Mouse (Mus musculus) left cerebral cortex, postnatal 36 days (tissue): Measurements from ENCODE around the gene Samd4b. TPM values are rescaled to one million over a fixed set of nuclear protein-coding genes. Genes with fewer than 3 reads are reported as not detected.
"Not testable (repeated sequence)": the region's sequence is repeated elsewhere in the genome, so short reads cannot be mapped to it uniquely, and the experiment has no call there.

ENCODE experiments used
- DNase-seq, 2 experiments: peaks; one replicate each; pipeline ENCODE4 v3.0.0; 2021 to 2022; ENCODE audit warnings: low spot score in 2 of 2, mixed read lengths in 1 of 2
- intact Hi-C: fragments of 180-260 bp; cut with DNase I; formaldehyde crosslinking; loops from one replicate; pipeline ENCODE4 v1.15.1; 2025
- total RNA-seq, 2 experiments: library from RNA; stranded (reverse); gene quantifications; 2 replicates each; pipeline ENCODE4 v1.2.3; 2021

Gene Samd4b
- total RNA-seq, 2 experiments from 2014 or later: 68.7 to 68.8 TPM

DNA sequence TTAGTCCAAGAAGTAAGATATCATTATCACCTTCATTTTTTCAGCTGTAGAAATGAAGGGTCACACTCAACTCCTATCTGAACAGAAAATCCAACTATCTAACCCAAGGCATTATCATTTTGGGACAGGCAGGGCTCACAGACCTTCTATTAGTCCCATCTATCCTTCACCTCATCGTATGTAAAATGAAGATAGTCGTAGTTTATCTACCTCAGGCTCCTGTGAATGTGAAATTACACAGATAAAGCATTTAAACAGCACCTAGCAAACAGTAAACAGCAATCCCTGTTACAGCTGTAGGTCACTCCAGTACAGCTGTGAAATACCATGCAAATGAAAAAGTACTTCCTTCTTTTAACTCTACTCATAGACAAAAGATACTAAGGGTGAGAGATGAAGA is 165.7 kb downstream of the Samd4b start:
- DNase-seq: no peak
- intact Hi-C loops: no loop called here

DNA sequence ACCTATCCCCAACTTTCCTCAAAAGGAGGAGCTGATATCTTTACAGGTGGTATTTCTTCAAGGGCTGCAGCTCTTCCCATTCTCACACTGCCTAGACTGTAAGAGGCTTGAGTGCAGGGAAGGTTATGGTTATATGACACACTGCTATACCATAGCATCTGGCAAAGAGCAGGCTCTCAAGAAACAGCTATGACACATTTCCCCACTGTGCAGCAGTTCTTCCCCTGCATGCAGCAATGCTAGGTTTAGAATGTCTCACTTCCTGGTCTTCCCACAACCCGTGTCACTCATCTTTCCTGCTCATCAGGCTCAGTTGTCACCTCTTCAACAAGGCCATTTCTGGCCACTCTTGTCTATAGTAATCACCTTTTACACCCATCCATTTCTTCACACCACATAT is 167.4 kb downstream of the Samd4b start:
- DNase-seq: no peak
- intact Hi-C loops: no loop called here

DNA sequence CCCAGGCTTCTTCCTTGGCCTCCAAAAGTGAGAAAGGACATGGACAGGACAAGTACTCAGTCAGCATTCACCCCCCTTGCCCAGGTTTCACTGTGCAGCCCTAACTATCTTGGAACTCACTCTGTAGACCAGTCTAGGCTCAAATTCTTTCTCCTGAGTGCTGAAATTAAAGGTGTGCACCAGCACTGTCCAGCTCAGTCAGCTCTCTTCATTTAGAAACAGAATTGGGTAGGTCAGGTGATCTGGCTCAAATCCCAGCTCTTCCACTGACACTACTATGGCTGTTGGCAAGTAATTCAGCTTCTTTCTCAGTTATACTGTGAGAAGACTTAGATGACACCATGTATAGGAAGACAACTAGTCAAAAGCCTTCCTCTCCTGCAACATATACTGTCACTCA is 170.2 kb downstream of the Samd4b start:
- intact Hi-C loops: no loop called here
- DNase-seq: no peak

DNA sequence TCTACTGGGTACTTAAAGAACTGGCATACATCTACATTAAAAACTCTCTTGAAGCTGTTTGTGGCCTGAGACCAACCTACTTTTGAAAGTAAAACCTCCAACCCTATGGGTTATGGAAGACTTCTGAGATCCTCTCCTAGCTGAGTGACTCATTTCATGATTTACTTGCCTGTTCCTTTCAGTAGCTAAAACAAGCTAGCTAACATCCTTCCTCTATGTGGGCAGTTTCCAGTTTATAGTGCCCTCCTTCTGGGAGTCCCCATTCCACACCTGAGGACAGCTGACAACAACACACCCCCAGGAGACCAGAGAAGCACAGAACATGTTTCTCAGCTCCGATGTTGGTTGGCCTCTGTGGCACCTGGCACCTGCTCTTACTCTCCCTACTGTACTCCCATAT is 174.9 kb downstream of the Samd4b start:
- intact Hi-C loops: no loop called here
- no peak for DNase-seq

DNA sequence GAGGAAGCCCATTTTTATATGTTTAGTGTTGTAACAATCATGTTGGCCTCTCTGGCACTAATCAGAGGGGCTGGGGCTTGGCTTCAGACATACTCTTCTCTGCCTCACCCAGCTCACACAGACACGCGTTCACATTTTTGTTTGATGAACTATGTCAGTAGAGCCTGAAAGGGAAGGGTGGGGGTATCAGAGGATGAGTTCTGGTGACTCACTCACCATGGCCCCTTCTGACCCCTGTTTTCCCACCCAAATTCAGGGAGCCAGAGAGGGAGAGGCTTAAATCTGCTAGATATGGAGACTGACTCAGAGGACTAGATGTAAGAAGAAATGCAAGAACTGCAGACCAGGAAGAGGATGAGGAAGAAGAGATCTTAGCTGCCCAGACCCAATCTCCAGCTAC is 178.5 kb downstream of the Samd4b start:
- intact Hi-C loops: no loop called here
- DNase-seq: no peak

DNA sequence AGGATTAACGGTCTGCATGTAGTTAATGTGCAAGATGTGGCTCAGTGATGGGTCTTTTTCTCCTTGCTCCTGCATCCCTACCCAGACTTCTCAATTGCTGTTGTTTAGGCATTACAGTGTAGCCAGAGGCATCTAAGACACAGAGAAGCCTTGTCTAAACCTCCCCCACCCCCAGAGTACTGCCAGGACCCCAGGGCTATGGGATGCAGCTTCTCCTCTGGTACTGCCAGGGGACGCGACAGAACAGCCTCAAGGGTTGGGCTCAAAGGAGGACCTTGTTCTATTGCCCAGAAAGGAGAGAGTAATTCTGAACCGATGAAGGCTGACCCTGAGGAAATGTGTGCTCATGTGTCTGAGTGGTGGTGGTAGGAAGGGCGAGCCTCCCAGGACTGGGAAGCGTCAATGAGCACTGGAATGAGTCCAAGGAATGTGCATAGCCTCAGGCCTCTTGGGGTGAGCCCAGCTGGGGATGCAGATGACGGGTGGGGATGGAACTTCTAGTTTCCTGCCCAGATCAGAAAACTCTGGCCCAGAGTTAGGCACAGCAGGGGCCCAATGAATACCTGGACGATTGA is 179.8 kb downstream of the Samd4b start:
- DNase-seq: no peak
- intact Hi-C loops: no loop called here

DNA sequence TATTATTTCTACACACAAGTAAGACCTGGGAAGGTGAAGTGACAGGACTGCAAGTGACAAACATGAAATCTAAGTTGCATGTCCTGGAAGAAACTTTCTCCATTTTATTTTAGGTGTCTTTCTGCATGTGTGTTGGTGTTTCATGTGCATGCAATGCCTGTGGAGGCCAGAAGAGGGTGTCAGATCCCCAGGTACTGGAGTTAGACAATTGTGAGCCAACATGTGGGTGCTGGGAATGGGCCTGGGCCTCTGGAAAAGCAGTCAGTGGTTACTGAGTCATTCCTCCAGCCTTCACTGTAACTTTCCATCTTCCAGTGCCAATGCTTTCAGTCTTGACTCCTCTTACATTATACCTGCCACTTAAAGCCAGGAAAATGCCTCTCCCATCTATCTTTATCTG is 180.6 kb downstream of the Samd4b start:
- intact Hi-C loops: no loop called here
- DNase-seq: no peak

DNA sequence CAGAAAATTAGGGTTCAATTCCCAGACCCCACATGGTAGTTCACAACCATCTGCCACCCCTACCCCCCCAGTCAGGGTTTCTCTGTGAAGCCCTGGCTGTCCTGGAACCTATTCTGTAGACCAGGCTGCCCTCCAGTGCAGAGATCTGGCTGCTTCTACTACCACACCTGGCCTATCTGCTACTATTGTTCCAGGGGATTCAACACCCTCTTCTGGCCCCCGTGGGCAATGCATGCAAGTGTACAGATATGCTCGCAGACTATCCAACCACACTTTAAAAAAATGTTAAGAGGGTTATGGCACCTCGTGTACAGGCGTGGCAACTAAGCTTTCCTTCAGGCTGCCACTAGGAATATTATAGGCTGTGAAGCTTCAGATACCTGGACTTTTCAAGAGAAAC is 185.1 kb downstream of the Samd4b start:
- no peak for DNase-seq
- intact Hi-C loops: no loop called here

DNA sequence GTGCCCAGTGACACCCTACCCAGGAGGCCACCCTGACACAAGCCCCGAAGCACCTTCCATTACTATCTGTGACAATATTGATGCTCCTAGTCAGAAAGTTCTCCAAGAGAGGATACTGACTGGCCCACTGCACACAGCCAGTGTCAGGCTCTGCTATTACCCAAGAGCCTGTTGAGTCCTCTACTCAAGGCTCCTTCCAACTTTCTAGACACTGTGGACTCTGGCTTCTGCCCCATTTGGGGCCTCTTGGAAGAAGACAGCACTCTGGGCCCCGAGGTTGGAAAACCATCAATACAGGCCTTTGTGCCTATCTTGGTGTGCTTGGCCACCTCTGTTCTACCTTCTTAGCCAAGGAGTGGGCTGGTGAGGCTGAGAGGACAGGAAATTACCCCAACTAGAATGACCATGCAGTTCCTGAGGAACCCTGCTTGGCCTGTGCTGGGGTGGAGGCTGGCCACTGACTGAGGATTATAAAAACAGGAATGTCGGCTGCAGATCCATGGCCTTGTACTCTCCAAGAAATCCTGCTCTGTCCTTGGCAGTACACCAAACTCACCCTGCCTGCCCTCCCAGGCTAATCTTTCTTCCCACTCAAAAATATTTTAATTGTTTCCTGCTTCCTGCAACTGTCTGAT is 187.0 kb downstream of the Samd4b start:
- no peak for DNase-seq
- intact Hi-C loops: no loop called here

DNA sequence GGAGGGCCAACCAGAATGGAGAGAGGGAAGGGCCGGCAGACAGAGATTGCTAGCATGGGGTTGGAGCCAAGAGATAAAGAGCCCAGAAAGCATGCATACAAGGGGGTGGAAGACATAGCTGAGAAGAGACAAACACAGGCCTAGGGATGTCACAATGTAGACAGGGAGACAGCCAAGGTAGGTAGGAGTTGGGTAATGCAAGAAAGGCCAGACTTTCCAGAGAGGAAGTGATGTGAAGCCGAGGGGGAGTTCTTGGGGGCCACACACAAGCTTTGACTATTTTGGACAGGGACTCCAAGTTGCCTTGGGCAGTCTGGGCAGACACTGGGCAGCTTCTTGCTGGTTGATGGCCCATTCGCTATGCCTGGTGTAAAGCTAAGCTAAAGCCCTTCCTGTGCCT is 196.0 kb downstream of the Samd4b start:
- DNase-seq: no peak
- intact Hi-C loops: no loop called here

DNA sequence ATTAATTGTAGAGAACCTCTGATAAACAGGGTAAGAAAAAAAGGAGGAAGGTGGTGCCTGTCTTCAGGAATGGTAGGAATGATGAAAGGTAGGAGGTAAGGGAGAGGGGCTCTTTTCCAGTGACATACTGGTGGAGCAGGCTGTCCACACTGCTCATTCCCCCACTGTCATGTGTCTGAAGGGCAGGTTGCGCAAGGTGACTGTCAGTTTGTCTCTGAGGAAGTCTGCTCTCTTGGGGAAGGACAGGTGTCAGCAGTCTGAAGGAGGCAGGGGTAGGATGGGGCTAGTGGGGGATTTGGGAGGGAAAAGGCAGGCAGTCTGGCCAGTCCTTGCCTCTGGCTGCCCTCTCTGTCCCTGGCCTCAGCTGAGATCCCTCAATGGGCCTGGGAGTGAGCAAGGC is 196.9 kb downstream of the Samd4b start:
- DNase-seq: no peak
- intact Hi-C loops: no loop called here

DNA sequence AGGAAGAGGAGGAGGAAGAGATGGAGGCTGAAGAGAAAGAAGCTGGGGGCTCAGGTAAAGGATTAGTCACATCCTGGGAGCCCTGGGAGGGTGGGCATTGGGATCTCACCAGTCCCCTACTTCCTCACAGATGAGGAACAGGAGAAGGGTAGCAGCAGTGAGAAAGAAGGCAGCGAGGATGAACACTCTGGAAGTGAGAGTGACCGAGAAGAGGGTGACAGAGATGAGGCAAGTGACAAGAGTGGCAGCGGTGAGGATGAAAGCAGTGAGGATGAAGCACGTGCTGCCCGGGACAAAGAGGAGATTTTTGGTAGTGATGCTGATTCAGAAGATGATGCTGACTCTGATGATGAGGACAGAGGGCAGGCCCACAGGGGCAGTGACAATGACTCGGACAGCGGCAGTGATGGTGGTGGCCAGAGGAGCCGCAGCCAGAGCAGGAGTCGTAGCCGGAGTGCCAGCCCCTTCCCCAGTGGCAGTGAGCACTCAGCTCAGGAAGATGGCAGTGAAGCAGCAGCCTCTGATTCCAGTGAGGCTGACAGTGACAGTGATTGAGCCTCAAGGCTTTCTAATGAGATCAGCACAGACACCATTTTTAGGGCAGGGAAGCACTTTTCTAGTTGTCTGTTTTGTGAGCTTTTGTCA is 199.1 kb downstream of the Samd4b start:
- DNase-seq: no peak
- intact Hi-C loops: no loop called here

DNA sequence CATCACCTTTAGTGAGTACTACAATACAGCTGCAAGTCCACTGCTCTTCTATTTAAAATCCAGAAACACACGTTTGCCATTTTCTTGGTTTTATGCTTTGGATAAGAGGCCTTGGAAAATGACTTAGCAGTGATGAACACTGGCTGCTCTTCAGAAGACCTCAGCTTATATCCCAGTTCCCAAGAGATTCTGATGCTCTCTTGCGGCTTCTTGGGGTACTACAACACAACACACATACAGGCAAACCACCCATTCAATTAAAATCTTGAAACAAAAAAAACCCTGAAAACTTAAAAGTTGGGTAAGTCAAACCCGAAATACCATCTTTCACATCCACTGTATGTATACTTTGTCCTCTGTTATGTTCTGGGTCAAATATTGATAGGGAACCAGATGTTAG is 199.9 kb downstream of the Samd4b start:
- no peak for DNase-seq
- intact Hi-C loops: no loop called here

DNA sequence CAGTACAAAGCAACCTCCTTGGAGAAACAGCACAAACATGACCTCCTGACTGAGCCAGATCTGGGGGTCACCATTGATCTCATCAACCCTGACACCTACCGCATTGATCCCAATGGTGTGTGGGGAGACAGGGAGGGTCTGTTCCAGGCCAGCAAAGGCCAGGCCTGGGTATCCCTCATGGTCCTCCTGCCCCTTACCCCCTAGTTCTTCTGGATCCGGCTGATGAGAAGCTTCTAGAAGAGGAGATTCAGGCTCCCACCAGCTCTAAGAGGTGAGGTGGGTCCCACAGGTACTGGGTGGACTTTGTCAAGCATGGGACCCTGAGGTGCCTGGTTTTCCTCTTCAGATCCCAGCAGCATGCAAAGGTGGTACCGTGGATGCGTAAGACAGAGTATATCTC is 202.5 kb downstream of the Samd4b start:
- no peak for DNase-seq
- intact Hi-C loops: no loop called here

DNA sequence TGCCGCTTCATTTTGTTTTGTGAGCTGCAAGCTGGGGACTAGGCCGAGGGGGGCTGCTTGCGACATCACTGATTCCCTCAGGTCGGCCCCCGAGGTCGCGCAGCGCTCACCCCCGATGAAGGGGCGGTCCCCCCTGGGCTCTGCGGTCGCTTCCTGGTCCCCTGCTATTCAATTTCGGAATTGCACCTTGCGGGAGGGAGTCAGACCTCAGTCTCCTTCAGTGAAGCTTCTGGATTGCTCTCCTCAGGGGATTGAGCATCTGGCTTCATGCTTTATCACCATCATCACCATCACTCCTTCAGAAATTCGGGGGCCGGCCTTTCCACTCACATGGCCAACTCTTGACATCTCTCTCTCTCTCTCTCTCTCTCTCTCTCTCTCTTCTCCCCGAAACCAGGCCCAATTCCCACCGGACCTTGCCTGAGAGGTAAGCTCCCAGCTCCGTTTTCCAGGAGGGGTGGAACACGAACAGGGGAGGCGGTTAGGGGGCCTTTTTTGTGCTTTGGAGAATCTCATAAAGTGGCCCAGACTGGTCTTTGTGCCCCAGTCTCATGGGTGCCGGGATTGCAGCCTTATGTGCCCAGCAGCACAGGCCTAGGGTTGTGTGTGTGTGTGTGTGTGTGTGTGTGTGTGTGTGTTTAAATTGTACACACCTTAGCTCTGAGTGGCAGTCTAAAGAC is 204.5 kb downstream of the Samd4b start:
- DNase-seq: no peak
- intact Hi-C loops: no loop called here

DNA sequence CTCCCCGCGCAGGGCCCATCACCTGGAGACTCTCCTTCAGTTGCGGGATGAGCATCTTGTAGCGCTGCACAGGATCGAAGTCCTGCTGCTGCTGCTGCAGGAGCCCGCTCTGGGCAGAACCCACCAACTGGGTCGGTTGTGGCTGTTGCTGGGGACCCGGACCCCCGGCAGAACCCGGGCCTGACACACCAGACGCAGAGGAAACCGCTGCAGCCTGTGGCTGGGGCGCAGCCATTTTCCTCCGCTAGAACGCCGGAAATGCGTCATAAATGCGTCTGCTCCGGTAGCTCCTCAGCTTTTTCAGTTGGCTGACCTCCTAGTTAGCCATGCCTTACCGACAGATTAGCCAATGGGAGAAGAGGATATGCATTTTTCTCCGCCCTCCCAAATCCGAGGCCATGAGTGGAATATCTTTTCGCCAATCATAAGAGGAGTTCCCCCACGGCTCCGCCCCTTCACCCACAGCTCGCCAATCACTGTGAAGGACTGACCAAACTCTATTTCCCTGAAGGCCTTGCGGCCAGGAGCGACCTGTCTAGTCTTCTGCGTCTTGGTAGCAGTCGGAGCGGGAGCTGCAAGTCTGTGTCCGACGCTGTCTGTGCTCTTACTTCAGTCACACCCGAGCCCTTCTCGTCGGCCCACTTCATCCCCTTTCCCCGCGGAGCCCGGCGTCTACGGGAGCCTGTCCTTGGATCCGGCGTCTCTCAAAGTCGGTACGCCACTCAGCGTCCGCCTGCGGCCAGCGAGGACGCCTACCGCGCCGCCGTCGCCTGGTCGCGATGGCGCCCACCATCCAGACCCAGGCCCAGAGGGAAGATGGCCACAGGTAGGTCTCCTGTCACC is 205.3 kb downstream of the Samd4b start, which contains the start of the genes Med29 and Paf1:
Gene Med29, minus strand, starts transcription at position 280 of the 843 bp plus-strand sequence.
Gene Paf1, plus strand, starts transcription at position 523 of the 843 bp plus-strand sequence.
- intact Hi-C loops: no loop called here

DNA sequence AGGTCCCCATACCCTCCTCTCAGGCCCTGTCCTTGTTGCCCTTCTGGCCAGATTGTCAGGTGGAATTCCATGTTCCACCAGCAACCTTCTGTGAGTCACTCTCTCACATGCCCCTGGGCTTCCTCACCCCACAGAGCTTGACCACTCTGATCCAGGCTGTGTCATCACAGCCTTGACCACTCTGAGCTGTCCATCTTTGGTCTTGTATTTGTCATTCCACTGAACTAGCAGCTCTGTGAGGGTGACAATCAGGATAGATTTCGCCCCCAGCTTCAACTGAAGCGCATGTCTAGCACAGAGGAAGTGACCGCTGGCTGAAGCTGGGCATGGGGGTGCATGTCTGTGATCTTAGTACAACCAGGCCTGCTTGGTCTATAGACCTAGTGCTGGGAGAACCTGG is 207.6 kb downstream of the Samd4b start:
- intact Hi-C loops: no loop called here
- no peak for DNase-seq

More for the DNA sequence above, 205.3 kb downstream of the Samd4b start, which contains the start of the genes Med29 and Paf1:
- DNase-seq: peak; percentile 94 to 96

DNA sequence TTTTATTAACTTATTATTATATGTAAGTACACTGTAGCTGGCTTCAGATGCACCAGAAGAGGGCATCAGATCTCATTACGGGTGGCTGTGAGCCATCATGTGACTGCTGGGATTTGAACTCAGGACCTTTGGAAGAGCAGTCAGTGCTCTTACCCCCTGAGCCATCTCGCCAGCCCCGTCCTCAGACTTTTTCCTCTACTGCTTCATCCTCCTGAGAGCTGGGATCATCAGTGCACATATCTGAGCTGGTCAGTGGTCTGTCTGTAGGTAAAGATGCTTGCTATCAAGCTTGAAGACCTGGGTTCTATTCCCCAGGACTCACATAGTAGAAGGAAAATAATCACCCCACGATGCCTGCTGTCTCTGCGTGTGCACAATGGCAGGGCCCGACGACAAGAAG is 210.6 kb downstream of the Samd4b start:
- DNase-seq, intact Hi-C loops: not testable (repeated sequence)

DNA sequence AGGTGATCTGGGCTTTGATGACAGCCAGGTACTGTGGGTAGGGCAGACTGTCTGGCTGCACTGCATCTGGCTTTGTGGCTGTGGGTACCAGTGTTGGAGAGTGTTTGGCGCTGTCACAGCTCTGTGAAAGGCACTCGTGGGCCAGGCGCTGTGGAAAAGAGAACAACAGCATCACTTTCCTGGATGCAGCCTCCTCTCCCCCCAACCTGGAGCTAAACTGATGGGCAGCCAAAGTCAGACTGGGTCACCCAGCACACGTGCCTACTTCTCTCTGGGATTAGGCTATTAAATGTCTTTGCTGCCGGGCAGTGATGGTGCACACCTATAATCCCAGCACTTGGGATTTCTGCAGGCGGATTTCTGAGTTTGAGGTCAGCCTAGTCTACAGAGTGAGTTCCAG is 211.1 kb downstream of the Samd4b start:
- intact Hi-C loops: loop anchor here (1.0 kb wide), 1 partner anchor 14 kb away; no protein-coding TSS in a partner anchor
- not testable (repeated sequence) for DNase-seq

DNA sequence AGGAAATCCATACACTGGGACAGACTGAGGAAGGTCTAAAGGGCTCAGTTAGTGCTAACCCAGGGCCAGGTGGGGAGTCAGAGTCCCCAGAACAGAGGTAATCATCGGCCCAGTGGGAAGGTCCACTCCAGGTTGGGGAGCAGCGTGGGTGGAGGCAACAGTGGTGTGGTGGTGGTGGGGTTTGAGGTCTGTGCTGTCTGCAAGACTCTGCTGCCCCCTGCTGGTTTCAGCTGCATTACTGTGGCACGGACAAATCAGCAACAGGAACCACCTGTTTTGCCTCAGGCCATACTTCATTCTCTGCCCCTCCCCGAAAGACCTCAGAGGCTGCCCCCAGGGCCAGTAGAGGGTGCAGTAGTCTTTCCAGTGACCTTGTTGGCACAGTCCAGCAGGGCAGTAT is 211.5 kb downstream of the Samd4b start:
- peak; percentile 49 to 66 for DNase-seq
- intact Hi-C loops: loop anchor here (1.0 kb wide), 1 partner anchor 13 kb away; no protein-coding TSS in a partner anchor
